Mouse (Mus musculus) inflammation-experienced regulatory T-cells (primary cell): ENCODE measurements around the gene Mpzl3. TPM values are rescaled to one million over a fixed set of nuclear protein-coding genes. Genes with fewer than 3 reads are reported as not detected.

ENCODE experiments used
- polyA plus RNA-seq, 2 experiments: library from polyadenylated mRNA; unstranded; fragments of 100-300 nt; shearing (Covaris generic); gene quantifications; one replicate each; pipeline ENCODE4 v1.2.1; 2017

Mpzl3 gene
- 10 to 100 TPM in 1 of 2 experiments, 1 to 10 TPM in 1; 9.4 to 14.4 TPM for polyA plus RNA-seq

GRCm38 (mm10) chr9:45055082-45055713 is at the start of gene Mpzl3:
Mpzl3 (plus strand) TSS chr9:45055186.

GRCm38 (mm10) chr9:45009180-45010078 is 45.6 kb upstream of the Mpzl3 start, which contains the start of gene Cd3e:
Cd3e (minus strand) TSS chr9:45009627.

GRCm38 (mm10) chr9:45039499-45039898 is 15.5 kb upstream of the Mpzl3 start, which contains the start of gene Mpzl2:
Mpzl2 (plus strand) TSS chr9:45039799.

GRCm38 (mm10) chr9:45079011-45079410 is 24.0 kb downstream of the Mpzl3 start, which contains the start of gene Jaml:
Jaml (plus strand) TSS chr9:45079183.

GRCm38 (mm10) chr9:45117741-45118431 is 62.9 kb downstream of the Mpzl3 start, which contains the start of gene Scn2b:
Scn2b (plus strand) TSS chr9:45117782.

Other genes starting within 250 kb of the Mpzl3 start
- 10 to 100 TPM; 62.9 to 84.1 TPM for gene Kmt2a, start 173.9 kb upstream of the Mpzl3 start, polyA plus RNA-seq
- gene Atp5l, start 134.4 kb upstream of the Mpzl3 start, polyA plus RNA-seq = 100 to 1,000 TPM; 295 to 303 TPM
- 10 to 100 TPM; 45.1 to 47.9 TPM for gene Ube4a, start 89.6 kb upstream of the Mpzl3 start, polyA plus RNA-seq
- gene Cd3g, start 74.8 kb upstream of the Mpzl3 start, polyA plus RNA-seq = 1,000 to 10,000 TPM; 1,426 to 1,451 TPM
- 100 to 1,000 TPM; 756 to 785 TPM for gene Cd3d, start 73.4 kb upstream of the Mpzl3 start, polyA plus RNA-seq
- gene Cd3e, start 45.6 kb upstream of the Mpzl3 start, polyA plus RNA-seq = 1,000 to 10,000 TPM; 1,280 to 1,314 TPM
- gene Mpzl2, start 15.4 kb upstream of the Mpzl3 start, polyA plus RNA-seq = under 1 TPM; 0.13 to 0.28 TPM
- 1 to 10 TPM; 5.0 to 8.7 TPM for gene Jaml, start 24.0 kb downstream of the Mpzl3 start, polyA plus RNA-seq
- gene Scn2b, start 62.6 kb downstream of the Mpzl3 start, polyA plus RNA-seq = under 1 TPM; 0.14 to 0.39 TPM
- gene Scn4b, start 83.2 kb downstream of the Mpzl3 start, polyA plus RNA-seq = 1 to 10 TPM in 1 of 2 experiments, under 1 TPM in 1; 0.25 to 1.1 TPM
- 1 to 10 TPM; 1.5 to 6.0 TPM for gene BC049352, start 126.8 kb downstream of the Mpzl3 start, polyA plus RNA-seq
- gene Tmprss4, start 148.9 kb downstream of the Mpzl3 start, polyA plus RNA-seq = under 1 TPM; 0.31 to 0.89 TPM
- 100 to 1,000 TPM in 1 of 2 experiments, 10 to 100 TPM in 1; 39.1 to 103 TPM for gene Il10ra, start 214.0 kb downstream of the Mpzl3 start, polyA plus RNA-seq